Mouse (Mus musculus) kidney, postnatal 25 days (tissue): ENCODE data around the gene Rcl1.
A peak's percentile ranks its signal among the peaks of the same experiment; 100 is the strongest.

Source experiments
- DNase-seq, 2 experiments: peaks; one replicate each; pipeline ENCODE4 v3.0.0; 2021; ENCODE audit warnings: mixed read lengths in 2 of 2

Rcl1 gene

DNA sequence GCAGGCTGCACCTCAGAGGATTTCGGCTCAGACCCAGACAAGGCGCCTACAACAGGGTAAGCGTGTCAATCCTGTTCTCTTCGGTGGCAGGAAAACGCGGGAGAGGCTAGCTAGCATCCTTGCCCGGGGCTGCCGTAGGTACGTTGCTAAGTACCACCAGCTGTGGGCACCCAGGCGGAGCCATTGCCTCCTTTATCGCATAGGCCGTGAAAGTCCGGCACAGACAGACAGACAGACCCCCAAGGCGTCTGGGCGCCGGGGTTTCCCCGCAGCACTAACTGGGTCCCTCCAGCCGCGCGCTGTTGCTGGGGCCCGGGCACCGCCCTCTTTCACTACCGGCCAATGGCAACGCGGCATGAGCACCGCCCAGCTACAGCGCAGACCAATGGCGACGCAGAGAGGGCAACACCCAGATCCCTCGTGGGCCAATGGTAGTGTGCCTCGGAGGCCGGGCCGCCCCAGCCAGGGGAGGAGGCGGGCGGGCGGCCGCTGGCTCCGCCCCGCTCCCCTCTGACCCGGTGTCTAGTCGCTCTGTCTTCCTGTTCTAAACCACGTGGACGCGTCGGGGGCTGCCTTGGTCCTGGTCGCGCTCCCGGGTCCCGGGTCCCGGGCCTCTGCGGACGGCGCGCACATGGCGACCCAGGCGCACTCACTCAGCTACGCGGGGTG, at the start of gene Rcl1:
TSS of gene Rcl1 (plus strand) at position 502 of the 669 bp plus-strand sequence.
- DNase-seq = peak; percentile 96 to 99

- DNase-seq = no peak
Observed at GRCm38 (mm10) chr19:29052786-29053185, 48.4 kb upstream of the Rcl1 start.

DNA sequence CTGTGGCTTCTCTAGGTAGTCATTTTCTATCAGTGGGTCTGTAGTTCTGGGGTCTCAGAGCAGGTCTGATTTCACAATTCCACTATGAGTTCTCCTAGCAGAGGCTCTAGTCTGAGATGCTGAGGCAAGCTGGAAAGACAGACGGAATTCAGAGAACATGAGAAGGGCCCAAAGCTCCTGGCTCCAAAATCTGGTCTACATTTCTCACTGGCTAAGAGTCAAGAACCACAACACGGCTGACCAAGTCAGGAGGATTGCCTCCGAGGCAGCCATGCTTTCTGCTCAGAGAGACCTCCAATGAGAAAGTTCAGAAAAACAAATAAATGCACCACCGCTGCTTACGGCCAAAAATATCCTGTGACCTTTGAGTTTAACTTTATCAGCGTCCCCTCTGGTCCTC, 46.6 kb upstream of the Rcl1 start:
- no peak for DNase-seq

GRCm38 (mm10) chr19:29055469-29055868, 45.7 kb upstream of the Rcl1 start:
- peak in 1 of 2 experiments; percentile 21 for DNase-seq

DNA sequence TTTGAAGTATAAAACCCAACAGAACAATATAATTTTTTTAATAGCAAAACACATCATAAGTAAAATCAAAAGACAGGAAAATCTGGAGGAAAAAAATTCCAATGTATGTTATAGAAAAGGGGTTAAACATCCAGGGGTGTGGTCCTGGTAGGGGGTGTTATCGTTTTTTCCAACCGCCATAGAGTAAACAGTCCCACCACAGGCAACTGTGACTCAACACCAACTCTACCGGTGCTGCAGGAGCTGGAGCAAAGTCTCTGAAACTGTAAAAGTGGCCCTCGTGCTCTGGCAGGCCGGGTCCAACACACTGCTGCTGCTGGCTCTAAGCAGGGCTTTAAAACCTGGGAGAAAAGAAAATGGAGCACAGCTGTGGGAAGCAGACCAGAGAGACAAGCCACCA, 42.4 kb upstream of the Rcl1 start:
- peak in 1 of 2 experiments; percentile 22 for DNase-seq

DNA sequence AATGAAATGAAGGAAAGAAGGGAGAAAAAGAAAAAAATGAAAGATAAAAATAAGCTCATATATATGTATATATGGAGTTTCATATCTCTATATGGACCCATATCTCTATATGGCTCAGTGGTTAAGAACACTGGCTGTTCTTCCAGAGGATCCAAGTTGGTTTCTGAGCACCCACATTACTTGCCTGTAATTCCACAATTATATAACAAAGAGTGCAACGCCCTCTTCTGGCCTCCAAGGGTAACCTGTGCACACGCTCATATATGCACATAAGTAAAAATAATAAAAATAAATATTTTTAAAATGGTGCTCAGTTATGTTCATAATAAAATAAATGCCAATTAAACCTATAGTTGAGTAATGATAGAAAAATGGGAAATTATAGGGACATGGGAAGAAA, 41.5 kb upstream of the Rcl1 start:
- DNase-seq = peak in 1 of 2 experiments; percentile 3

GRCm38 (mm10) chr19:29060299-29060698, 40.9 kb upstream of the Rcl1 start:
- no peak for DNase-seq

DNA sequence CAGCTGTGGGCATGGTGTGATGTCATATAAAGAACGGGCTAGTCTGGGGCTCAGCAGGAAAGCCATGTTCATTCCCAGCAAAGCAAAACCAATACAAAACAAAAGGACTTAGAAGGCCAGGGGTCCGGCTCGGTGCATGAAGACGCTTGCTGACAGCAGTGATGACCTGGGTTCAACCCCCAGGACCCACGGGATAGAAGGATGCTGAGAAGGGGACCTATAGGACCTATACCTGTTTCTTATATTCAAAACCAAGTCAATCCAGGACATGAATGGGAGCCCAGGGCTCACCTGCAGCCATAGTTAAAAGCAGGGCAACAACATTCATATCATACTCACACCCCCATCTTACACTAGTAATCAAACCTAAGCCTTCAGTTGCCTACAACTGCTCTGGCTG, 38.2 kb upstream of the Rcl1 start:
- DNase-seq = no peak

DNA sequence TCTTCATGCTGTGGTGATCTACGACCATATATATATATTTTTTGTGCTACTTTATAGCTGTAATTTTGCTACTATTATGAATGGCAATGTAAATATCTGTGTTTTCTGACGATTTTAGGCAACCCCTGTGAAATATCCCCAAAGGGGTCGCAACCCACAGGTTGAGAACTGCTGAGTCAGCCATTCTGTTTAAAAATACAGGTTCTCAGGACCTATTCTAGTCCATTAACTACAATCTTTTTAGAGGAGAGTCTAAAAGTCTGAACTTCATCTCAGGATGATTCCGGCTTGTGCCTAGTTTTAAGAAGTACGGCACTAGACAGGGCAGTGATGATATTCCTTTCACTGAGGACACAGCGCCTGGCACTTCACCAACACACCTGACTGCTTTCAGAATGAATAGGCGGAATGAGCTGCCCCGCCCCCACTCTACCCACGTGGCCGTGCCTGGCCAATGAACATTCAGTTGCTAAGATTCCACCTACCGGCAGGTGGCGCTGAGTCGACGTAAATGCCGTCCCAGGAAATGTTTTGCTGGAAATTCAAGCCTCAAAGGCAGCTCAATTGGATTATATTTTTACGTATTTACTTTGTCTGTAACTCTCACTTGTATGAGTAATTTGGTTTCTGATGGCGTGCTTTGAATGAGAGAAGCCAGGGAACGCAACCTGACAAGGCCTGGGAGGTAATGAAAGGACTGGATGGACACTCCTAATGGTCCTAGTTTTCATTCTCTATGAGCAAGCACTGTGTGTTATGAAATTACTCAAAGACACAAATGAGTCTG, 37.4 kb upstream of the Rcl1 start:
- DNase-seq = peak; percentile 95 to 98

DNA sequence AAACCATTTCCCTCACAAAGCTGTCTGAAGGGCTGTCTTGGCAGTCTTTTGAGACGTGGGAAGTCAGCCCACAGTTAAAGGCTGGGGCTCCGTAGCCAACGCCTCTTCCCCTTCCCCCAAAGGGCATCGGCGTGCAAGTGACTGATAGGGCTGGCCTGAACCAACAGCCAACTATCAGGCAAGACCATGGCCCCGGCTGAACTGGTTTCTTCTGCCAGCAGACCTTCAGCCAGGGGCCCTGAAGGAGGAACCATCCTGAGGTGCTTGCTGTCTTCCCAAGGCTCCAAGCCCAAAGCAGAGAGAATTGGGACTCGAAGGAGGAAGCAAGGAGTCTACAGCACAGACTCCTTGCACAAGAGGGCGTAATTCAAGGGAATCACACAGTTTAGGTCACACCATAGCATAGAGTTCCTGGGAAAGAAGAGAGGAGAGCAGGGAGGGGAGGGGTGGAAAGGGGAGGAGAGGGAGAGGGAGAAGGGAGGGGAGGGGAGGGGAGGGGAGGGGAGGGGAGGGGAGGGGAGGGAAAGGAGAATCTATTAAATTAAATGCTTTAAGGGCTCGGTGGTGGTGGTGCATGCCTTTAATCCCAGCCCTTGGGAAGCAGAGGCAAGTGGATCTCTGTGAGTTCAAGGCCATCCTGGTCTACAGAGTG, 36.6 kb upstream of the Rcl1 start:
- DNase-seq = peak in 1 of 2 experiments; percentile 45

DNA sequence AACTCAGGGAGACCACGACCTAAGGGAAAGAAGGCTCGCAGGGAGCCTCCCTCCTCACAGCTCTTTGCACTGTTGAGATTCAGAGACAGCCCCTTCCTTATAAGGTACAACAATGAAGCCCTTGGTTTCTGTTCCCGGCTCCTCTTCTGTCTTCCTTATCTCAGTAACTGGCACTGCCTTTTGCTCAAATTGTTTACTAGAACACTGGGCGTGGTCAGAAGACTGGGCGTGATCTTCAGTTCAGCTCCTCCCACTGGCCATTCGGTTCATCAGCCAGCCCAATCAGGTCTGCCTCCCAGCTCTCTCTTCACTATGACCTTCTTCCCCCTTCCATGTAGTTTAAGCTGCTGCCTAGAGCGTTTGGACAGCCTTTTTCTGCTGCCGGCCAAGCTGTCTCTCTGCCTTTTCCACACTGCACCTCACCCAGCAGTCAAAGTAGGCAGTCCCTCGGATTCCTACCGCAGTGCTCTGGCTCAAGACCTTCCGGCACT, 34.1 kb upstream of the Rcl1 start:
- peak; percentile 86 to 91 for DNase-seq

DNA sequence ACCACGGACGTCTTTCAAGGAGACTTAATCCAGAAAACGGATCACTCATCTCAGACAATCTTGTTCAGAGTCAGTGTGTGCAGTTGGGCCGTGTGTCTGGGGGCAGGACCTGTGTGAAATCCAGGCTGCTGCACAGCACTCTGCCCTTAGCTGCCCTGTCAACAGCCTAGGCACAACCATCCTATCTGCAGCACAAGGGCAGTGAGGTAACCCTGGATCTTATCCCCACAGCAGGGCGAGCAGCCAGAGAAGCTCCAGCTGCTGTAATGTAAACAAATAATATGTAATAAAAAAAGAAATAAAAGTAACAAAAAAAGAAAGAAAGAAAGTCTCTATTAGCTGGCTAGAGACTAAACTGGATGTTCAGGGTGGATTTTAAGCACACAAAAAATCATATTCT, 32.0 kb upstream of the Rcl1 start:
- DNase-seq = no peak

- DNase-seq = peak; percentile 55 to 76
Observed at GRCm38 (mm10) chr19:29074802-29075201, 26.4 kb upstream of the Rcl1 start.

- DNase-seq = no peak
Observed at GRCm38 (mm10) chr19:29088628-29089027, 12.5 kb upstream of the Rcl1 start.

GRCm38 (mm10) chr19:29092194-29092593, 9.0 kb upstream of the Rcl1 start:
- DNase-seq = no peak

- no peak for DNase-seq
Observed at GRCm38 (mm10) chr19:29099106-29099505, 2.1 kb upstream of the Rcl1 start.

DNA sequence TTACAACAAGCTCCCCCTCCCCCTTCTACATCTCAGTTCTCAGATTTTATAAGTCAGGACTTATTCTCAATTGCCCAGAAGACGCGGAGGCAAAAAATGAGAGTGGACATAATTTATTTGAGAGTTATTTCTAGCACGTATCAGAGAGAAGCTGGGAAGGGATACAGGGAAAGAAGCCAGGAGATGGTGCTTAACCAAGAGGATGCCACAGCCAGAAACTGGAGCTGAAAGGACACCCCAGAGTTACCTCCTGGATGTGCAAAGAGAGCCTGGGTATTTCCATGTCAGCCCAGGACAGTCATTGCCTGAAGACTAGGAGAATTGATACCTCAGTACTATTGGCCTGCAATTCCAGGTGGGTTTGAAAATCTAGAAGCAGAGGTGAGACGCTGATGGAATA, 1.6 kb upstream of the Rcl1 start:
- DNase-seq = no peak

DNA sequence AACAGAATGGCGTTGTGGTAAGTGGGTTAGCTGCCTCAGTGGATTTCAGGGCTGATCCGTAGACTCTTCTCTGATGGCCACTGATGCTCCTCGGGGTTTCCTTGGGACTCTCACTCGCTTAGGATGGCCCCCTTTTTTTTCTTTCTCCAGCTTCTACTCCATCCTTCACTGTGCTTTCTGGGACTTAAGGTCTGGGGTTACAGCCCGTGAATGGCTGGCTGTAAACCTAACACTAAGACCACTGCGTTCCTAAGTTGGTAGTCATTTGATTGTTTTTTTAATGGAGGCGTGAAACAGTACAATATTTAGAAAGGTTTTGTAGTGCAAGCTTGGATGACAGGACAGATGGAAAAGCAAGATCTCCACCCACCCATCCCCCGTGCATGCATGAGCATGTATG, 914 bp upstream of the Rcl1 start:
- DNase-seq = no peak

DNA sequence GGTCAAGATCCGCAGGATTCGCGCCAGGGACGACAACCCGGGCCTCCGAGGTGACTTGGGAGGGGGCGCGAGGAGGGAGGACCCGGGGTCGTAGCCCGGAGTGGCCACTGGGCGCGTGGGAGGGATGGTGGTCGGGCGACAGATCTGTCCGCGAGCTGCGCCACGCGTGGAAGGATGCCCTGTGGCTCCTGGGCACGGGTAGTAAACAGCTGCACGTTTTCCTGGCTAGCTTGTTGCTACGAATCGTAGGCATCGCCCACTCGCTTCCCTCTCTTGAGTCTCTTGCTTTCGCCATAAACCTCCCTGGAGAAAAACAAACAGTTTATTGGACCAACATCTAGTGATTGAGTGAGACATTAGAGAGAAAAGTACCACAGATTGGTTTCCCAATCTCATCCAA, 416 bp downstream of the Rcl1 start:
- DNase-seq = no peak

- DNase-seq = no peak
Observed at GRCm38 (mm10) chr19:29102098-29102497, 923 bp downstream of the Rcl1 start.

DNA sequence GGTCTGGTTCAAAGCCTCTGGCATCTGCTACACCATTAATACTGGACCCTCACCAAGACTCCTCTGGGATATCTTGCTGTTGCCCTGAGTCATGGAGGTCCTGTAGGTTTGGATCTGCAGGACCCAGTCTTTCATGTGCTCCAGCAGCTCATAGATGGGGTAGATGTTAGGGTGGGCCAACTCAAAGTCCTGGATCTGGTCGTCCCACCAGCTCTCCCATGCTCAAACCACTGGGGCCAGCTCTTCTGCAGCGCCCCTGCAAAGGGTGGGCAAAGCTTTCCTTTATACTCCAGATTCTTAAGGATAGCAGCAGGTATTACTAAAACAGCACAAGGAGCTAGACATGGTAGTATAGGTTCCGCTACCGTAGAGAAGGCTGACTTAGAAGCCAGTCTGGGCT, 4.6 kb downstream of the Rcl1 start:
- DNase-seq = no peak

DNA sequence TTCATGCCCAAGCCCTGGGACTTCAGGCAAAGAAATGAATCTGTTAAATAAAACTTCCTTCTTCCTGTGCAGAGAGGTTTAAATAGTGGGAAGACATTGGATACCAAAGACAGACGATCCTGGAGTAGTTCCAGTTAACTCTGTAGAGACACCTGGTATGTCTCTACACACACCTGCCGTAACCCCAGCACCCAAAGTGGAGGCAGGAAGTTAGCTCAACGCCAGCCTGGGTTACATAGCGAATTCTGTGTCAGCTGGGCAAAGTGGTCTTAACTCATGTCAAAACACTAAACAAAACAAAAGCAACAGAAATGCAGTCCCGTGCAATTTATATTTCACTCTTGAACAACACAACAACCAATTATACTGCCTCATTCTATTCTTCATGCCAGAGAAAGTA, 5.1 kb downstream of the Rcl1 start:
- DNase-seq = no peak

- DNase-seq = peak; percentile 69 to 91
Observed at GRCm38 (mm10) chr19:29112662-29113061, 11.5 kb downstream of the Rcl1 start.
